Mouse (Mus musculus): ENCODE measurements at regions not wholly inside any gene's neighbourhood (a gene's known extent, or its start where the extent isn't known, plus 50 kb on each side); places are given as distances from the start of the nearest gene placed in this dataset.

DNA sequence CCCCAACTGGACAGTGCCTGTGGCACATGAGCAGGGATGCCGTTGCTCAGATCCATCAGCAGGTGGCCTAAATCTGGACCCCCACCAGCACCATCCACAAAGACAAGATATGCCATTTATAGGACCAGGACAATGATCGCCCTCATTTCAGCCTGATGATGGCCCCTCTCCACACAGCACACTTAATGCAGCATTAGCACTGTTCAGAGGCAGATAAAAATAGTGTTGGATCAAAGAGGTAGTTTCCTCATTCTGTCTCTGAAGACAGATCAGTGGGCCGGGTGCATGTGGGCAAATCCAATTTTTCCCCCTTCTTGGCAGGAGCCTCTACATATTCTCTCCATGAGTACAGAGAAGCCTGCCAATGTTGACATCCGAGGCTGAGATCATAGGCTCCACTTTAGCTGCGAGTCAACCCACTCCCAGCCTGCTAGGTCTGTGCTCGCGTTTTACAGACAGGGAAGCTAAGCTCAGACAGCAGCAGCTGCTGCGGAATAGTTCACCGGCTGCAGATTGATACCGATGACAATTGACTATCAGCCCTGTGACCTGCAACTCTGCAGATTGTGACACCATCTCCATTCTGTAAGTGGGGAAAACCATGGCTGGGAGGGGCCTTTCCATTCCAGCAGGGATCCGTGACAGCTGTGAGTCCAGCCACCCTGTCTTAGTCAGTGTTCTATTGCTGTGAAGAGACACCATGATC, 188.7 kb upstream of the Hs6st1 start:
- TF ChIP-seq GATA1 (IDR thresholded peaks at IDR 0.05; ENCODE audit: borderline replicate concordance, low read length) (no peak), FLI1 (IDR thresholded peaks at IDR 0.05; ENCODE audit: low read length) (no peak)

Measured in megakaryocyte, embryonic 14.5 days (primary cell).